13 mouse cellular contexts compared by ENCODE assay signal in the genomic region with DNA sequence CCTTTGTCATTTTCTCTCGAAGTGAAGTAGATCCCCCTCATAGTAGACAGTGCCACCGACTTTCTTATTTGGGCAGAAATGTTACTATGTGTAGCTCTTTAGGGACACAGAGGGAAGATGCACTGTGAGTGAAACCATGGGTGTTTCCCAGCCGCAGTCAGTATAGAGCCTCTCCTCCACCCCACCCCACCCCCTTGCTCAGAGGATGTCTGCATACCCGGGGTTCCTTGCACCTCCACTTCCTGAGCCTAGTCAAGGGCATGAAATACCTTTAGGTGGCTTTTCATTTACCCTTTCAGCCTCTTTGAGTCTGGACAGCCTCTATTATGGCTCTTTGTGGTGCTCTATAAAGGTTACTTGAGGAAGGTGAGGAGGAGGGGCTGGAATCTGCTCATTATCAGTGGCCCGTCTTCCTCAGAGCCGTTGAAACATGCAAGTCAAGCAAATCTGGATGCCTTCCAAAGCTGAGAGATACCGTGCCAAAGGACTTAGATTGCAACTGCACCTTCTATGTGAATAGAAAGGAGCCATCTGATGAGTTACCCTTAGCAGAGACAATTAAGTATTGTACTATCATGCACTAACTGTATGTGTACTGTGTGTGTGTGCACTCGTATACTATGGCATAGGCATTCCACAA.
DNase-seq lines count a peak whose midpoint lies in the region; ATAC-seq and TF ChIP-seq lines count a peak whose summit lies in the region.
"Had no signal": no experiment of that assay in that cellular context is flagged by ENCODE, and none has a peak within 500 bp of the region (broad histone marks: within the 10 kb centered on the region; RNA-seq: fewer than 3 reads in every experiment).

No protein-coding gene starts in this region.

- H3K4me1 ChIP-seq in kidney, adult 2 months (ENCODE audit: control insufficient read depth, insufficient read depth, low read length): no peaks in the 10 kb centered on the region
- no peaks in the 10 kb centered on the region for H3K4me1 ChIP-seq in kidney, embryonic 16.5 days (ENCODE audit: insufficient read depth, low read length)
- no peaks in the 10 kb centered on the region for H3K4me1 ChIP-seq in lung, postnatal 0 days (ENCODE audit: insufficient read depth, low read depth, low read length)
- H3K4me1 ChIP-seq: embryonic facial prominence, embryonic 15.5 days; limb, embryonic 12.5 days had no signal

- no peak for ATAC-seq in kidney, embryonic 16.5 days (ENCODE audit: low FRiP score, low TSS enrichment)
- no peak for ATAC-seq in lung, postnatal 0 days
- ATAC-seq in megakaryocyte progenitor cell, adult 5-6 weeks (replicated peaks; ENCODE audit: poor library complexity): peak; percentile 84

- no peaks in the 10 kb centered on the region for H3K9me3 ChIP-seq in kidney, embryonic 16.5 days (ENCODE audit: low read length)
- H3K9me3 ChIP-seq in lung, postnatal 0 days (ENCODE audit: low read length): no peaks in the 10 kb centered on the region
- H3K9me3 ChIP-seq: embryonic facial prominence, embryonic 15.5 days; G1E; limb, embryonic 12.5 days had no signal

- no peak overlapping the region for H3K4me3 ChIP-seq in kidney, adult 2 months (ENCODE audit: insufficient read depth, low read depth, low read length)
- H3K4me3 ChIP-seq in kidney, embryonic 16.5 days (ENCODE audit: low read length): no peak overlapping the region
- no peak overlapping the region for H3K4me3 ChIP-seq in lung, postnatal 0 days (ENCODE audit: low read depth, low read length)
- H3K4me3 ChIP-seq: embryonic facial prominence, embryonic 15.5 days; limb, embryonic 12.5 days had no signal

- no peaks in the 10 kb centered on the region for H3K27me3 ChIP-seq in kidney, adult 2 months (replicated peaks; ENCODE audit: control insufficient read depth, insufficient read depth, low read length)
- no peaks in the 10 kb centered on the region for H3K27me3 ChIP-seq in kidney, embryonic 16.5 days (ENCODE audit: insufficient read depth, low read length)
- H3K27me3 ChIP-seq in lung, postnatal 0 days (replicated peaks; ENCODE audit: insufficient read depth, low read length): no peaks in the 10 kb centered on the region
- H3K27me3 ChIP-seq: embryonic facial prominence, embryonic 15.5 days; limb, embryonic 12.5 days had no signal

- no peak overlapping the region for H3K27ac ChIP-seq in kidney, adult 2 months (ENCODE audit: insufficient read depth, low read depth, low read length)
- no peak overlapping the region for H3K27ac ChIP-seq in kidney, embryonic 16.5 days (ENCODE audit: low read length)
- H3K27ac ChIP-seq in lung, postnatal 0 days (ENCODE audit: low read length): no peak overlapping the region
- H3K27ac ChIP-seq: embryonic facial prominence, embryonic 15.5 days; limb, embryonic 12.5 days had no signal

- 59% methylated on average over 8 of the region's 8 CpGs for WGBS in kidney, adult 2 months
- WGBS in kidney, embryonic 16.5 days: 66% methylated on average over 8 of the region's 8 CpGs
- WGBS in lung, postnatal 0 days: 41% methylated on average over 8 of the region's 8 CpGs

- no peaks in the 10 kb centered on the region for H3K36me3 ChIP-seq in kidney, adult 2 months (ENCODE audit: control insufficient read depth, insufficient read depth, low read length)
- H3K36me3 ChIP-seq in kidney, embryonic 16.5 days (ENCODE audit: insufficient read depth, low read length): no peaks in the 10 kb centered on the region
- no peaks in the 10 kb centered on the region for H3K36me3 ChIP-seq in lung, postnatal 0 days (ENCODE audit: insufficient read depth, low read length)
- H3K36me3 ChIP-seq: embryonic facial prominence, embryonic 15.5 days; G1E; limb, embryonic 12.5 days had no signal

- H3K9ac ChIP-seq in kidney, embryonic 16.5 days (replicated peaks; ENCODE audit: low read length): no peak overlapping the region
- no peak overlapping the region for H3K9ac ChIP-seq in lung, postnatal 0 days (replicated peaks; ENCODE audit: low read depth)
- H3K9ac ChIP-seq: embryonic facial prominence, embryonic 15.5 days; limb, embryonic 12.5 days had no signal

- TF ChIP-seq CTCF in kidney, adult 2 months (conservative IDR thresholded peaks at IDR 0.05; ENCODE audit: insufficient read depth, insufficient read length, low read depth, low read length): no peak
- TF ChIP-seq CTCF in lung, postnatal 0 days (IDR thresholded peaks at IDR 0.05): no peak

- TF ChIP-seq EP300 in lung, postnatal 0 days (IDR thresholded peaks at IDR 0.05): no peak

- peak; percentile 36 for DNase-seq in adrenal gland, postnatal 14 days
- no peak for DNase-seq in adrenal gland, adult 8-10 months
- DNase-seq in kidney, adult 2 months: peak; percentile 8
- peak; percentile 2 for DNase-seq in lung, postnatal 36 days
- no peak for DNase-seq in lung, postnatal 0 days (ENCODE audit: low spot score)
- DNase-seq in ovary, postnatal 36 days (ENCODE audit: low spot score): no peak
- DNase-seq: cerebellum, adult 9-10 months; kidney, adult 8-10 months had no signal

- no peak overlapping the region for H3K4me2 ChIP-seq in kidney, embryonic 16.5 days (replicated peaks; ENCODE audit: low read depth, low read length)
- H3K4me2 ChIP-seq in lung, postnatal 0 days (replicated peaks; ENCODE audit: low read depth, low read length): no peak overlapping the region
- H3K4me2 ChIP-seq: embryonic facial prominence, embryonic 15.5 days; limb, embryonic 12.5 days had no signal

- no peak for TF ChIP-seq POLR2A in kidney, adult 2 months (IDR thresholded peaks at IDR 0.05; ENCODE audit: low read depth, low read length)

Comparison
In these comparisons a context has a peak if more than half of its experiments do, and no peak if none do; other contexts are left out.
1. DNase-seq: peak in adrenal gland, postnatal 14 days (single experiment), kidney, adult 2 months (single experiment) and lung, postnatal 36 days (single experiment); none in adrenal gland, adult 8-10 months (single experiment), lung, postnatal 0 days (single experiment) and ovary, postnatal 36 days (single experiment).